Mouse (Mus musculus) liver, embryonic 14.5 days (tissue): Measurements from ENCODE around the gene Pfkp. TPM values are rescaled to one million over a fixed set of nuclear protein-coding genes. Genes with fewer than 3 reads are reported as not detected.

Source experiments
- ATAC-seq: fragments of 200-750 bp; cut with Nextera tagmentation; 2 replicates; pipeline ENCODE4 v1.8.0; 2017; ENCODE audit warnings: moderate number of reproducible peaks, mild to moderate bottlenecking, moderate library complexity; ENCODE audit not compliant: insufficient read depth
- DNase-seq, 3 experiments: peaks; one replicate each; pipeline ENCODE4 v3.0.0-alpha.2; 2012 to 2013; ENCODE audit warnings: low read depth in 3 of 3, low spot score in 3 of 3
- H3K27ac ChIP-seq: fragments of 300-500 bp; sonication (generic); 2 replicates; pipeline ENCODE4 v1.5.1; 2014; ENCODE audit warnings: moderate library complexity, mild to moderate bottlenecking, control low read depth, inconsistent platforms
- H3K27me3 ChIP-seq: fragments of 300-500 bp; sonication (generic); 2 replicates; pipeline ENCODE4 v1.6.1; 2014; ENCODE audit warnings: mild to moderate bottlenecking, low read length, moderate library complexity; ENCODE audit not compliant: control insufficient read depth, insufficient read depth
- H3K36me3 ChIP-seq: fragments of 300-500 bp; sonication (generic); replicated peaks from 2 replicates; pipeline ENCODE4 v1.6.1; 2014; ENCODE audit warnings: low read depth; ENCODE audit not compliant: control insufficient read depth, insufficient read depth
- H3K4me1 ChIP-seq, 2 experiments: fragments of 200-500 bp in 1 of 2; fragments of 300-500 bp in 1 of 2; sonication (generic) in 1 of 2; replicated peaks; 2 replicates each; pipeline ENCODE4 v1.6.1; 2012 to 2014; ENCODE audit warnings: antibody characterized with exemption in 1 of 2, inconsistent platforms in 1 of 2, low read length in 1 of 2; ENCODE audit not compliant: control insufficient read depth in 2 of 2, insufficient read depth in 2 of 2
- H3K4me2 ChIP-seq: fragments of 300-500 bp; sonication (generic); 2 replicates; pipeline ENCODE4 v1.6.1; 2014; ENCODE audit warnings: low read depth, mild to moderate bottlenecking, control low read depth, moderate library complexity
- H3K4me3 ChIP-seq, 2 experiments: fragments of 200-500 bp in 1 of 2; fragments of 300-500 bp in 1 of 2; sonication (generic) in 1 of 2; 2 replicates each; pipeline ENCODE4 v1.5.1; 2012 to 2014; ENCODE audit warnings: low read depth in 2 of 2, low read length in 2 of 2, mild to moderate bottlenecking in 2 of 2, control low read depth in 1 of 2, inconsistent platforms in 1 of 2, moderate library complexity in 1 of 2; ENCODE audit not compliant: insufficient read depth in 1 of 2
- H3K9ac ChIP-seq: fragments of 300-500 bp; sonication (generic); replicated peaks from 2 replicates; pipeline ENCODE4 v1.6.1; 2014; ENCODE audit warnings: mild to moderate bottlenecking, control low read depth, moderate library complexity
- H3K9me3 ChIP-seq: fragments of 300-500 bp; sonication (generic); 2 replicates; pipeline ENCODE4 v1.6.1; 2016; ENCODE audit warnings: low read length, mixed read lengths; ENCODE audit not compliant: control insufficient read depth
- CTCF ChIP-seq: IDR thresholded peaks from 2 replicates; pipeline ENCODE4 v1.5.1; 2016; ENCODE audit warnings: antibody characterized with exemption, low read depth, control low read depth
- EP300 ChIP-seq: IDR thresholded peaks from 2 replicates; pipeline ENCODE4 v1.6.1; 2016; ENCODE audit warnings: antibody characterized with exemption, low read depth
- WGBS: fragments of 180-500 bp; shearing (Covaris S2); extraction: QIAGEN DNeasy Blood & Tissue Kit; methylation state at CpG from one replicate; pipeline ENCODE4 v1.1.7; 2014; ENCODE audit not compliant: insufficient replicate concordance; 5-methylcytosine and 5-hydroxymethylcytosine counted together
- polyA plus RNA-seq, 2 experiments: library from polyadenylated mRNA; depleted of rRNA in 1 of 2; stranded (reverse) in 1 of 2; unstranded in 1 of 2; fragments of >200 nt; fragmentation: Nextera tagmentation in 1 of 2; extraction: Ambion mirVana in 1 of 2; gene quantifications; 2 replicates each; pipeline versions ENCODE4 v1.2.1 to v1.2.3; 2012 to 2014

Gene Pfkp
- polyA plus RNA-seq, 2 experiments = 2.1 to 5.4 TPM

DNA sequence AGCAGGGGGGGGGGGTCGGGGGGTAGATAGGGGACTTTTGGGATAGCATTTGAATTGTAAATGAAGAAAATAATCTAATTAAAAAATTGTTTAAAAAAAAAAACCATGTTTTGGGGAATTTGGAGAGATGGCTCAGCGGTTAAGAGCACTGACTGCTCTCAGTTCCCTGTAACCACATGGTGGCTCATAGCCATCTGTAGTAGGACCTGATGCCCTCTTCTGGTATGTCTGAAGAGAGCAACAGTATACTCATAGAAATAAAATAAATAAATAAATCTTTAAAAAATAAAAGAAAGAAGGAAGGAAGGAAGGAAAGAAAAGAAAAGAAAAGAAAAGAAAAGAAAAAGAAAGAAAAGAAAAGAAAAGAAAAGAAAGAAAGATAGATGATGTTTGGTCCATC, 94.9 kb downstream of the Pfkp start:
- DNase-seq (no peak), ATAC-seq (no peak)
- Histone ChIP-seq H3K9me3 (no peaks in the 10 kb centered on the region), H3K4me1 (peaks cover 7 to 20% of the 10 kb centered on the region in 2 experiments), H3K27me3 (no peaks in the 10 kb centered on the region), H3K36me3 (peaks cover 66% of the 10 kb centered on the region), H3K27ac (no peak overlapping the region), H3K9ac (no peak overlapping the region), H3K4me2 (no peak overlapping the region), H3K4me3 (no peak overlapping the region)
- TF ChIP-seq EP300 (no peak), CTCF (no peak)
- 72% methylated on average over 2 of the region's 2 CpGs for WGBS

DNA sequence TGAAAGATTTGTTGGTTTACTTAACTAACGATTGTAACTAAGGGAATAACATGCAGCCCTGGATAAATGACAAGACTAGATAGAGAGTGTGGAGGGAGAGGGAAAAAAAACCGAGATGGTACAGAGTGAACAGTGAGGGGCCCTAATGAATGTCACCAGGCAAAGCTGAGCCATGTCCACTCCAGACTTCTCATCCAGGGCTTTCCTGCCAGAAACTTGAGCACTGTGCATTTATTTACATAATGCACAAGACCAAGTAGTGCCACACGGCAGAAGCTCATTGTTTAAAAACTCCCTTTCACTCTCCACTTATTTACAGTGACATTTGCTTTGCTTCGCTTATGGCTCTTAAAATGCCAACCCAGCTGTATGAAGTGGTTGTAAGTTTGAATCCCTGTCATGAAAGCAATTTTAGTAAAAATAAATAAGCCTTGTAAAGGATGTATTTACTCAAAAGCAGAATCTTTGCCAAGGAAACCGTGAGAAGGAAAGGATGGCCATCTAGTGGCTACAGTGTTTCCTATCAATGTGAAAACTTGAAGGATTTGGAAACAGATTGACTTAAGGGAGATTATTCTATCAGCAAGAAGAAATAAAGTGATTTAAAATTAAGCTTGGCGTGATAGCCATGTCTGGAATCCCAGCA, 113.2 kb downstream of the Pfkp start:
- TF ChIP-seq CTCF = no peak
- no peak for TF ChIP-seq EP300
- Histone ChIP-seq H3K4me1 (no peaks in the 10 kb centered on the region), H3K36me3 (no peaks in the 10 kb centered on the region), H3K4me2 (no peak overlapping the region), H3K27ac (no peak overlapping the region), H3K4me3 (no peak overlapping the region), H3K9ac (no peak overlapping the region), H3K27me3 (no peaks in the 10 kb centered on the region), H3K9me3 (no peaks in the 10 kb centered on the region)
- DNase-seq (no peak), ATAC-seq (no peak)
- 47% methylated on average over 6 of the region's 6 CpGs for WGBS

DNA sequence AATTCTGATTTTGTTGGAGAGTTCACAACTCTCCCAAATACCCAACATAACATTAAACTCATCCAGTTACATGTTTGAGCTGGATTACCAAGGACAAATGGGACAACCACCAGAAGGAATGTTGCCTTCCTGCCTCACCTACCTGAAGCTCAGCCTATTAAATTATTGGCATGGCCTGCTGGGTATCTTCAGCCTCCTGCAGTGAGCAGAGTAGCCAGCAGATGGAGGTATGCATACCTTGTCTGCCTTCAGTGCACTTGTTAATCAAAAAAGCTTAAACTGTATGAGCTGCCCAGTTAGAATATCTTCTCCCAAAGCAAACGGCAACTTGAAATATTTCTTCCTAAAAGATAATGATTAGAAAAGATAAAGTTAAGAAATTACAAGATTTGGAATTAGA, 115.9 kb downstream of the Pfkp start:
- Histone ChIP-seq H3K27ac (no peak overlapping the region), H3K4me3 (no peak overlapping the region), H3K4me1 (no peaks in the 10 kb centered on the region), H3K9ac (no peak overlapping the region), H3K9me3 (no peaks in the 10 kb centered on the region), H3K4me2 (no peak overlapping the region), H3K36me3 (no peaks in the 10 kb centered on the region), H3K27me3 (no peaks in the 10 kb centered on the region)
- no peak for ATAC-seq
- 56% methylated on average over 1 of the region's 1 CpGs for WGBS
- DNase-seq = no peak
- TF ChIP-seq EP300 (no peak), CTCF (peak; percentile 61)

Other genes with a start within 250 kb of the Pfkp start
- gene Pitrm1, start 100.6 kb downstream of the Pfkp start, polyA plus RNA-seq (2012; rRNA removed) = 42.6 and 61.9 TPM in 2 replicates
- 104 and 113 TPM in 2 replicates for gene Pitrm1, start 100.6 kb downstream of the Pfkp start, polyA plus RNA-seq (2014; fragmentation: Nextera tagmentation; extraction: Ambion mirVana)